Mouse (Mus musculus): ENCODE measurements around the gene Slc6a21. TPM values are rescaled to one million over a fixed set of nuclear protein-coding genes. Genes with fewer than 3 reads are reported as not detected.

Slc6a21 gene
- polyA plus RNA-seq (2015; fragmentation: Nextera tagmentation; extraction: Ambion mirVana) = 0.09 TPM in 1 of 2 replicates, not detected in the other

DNA sequence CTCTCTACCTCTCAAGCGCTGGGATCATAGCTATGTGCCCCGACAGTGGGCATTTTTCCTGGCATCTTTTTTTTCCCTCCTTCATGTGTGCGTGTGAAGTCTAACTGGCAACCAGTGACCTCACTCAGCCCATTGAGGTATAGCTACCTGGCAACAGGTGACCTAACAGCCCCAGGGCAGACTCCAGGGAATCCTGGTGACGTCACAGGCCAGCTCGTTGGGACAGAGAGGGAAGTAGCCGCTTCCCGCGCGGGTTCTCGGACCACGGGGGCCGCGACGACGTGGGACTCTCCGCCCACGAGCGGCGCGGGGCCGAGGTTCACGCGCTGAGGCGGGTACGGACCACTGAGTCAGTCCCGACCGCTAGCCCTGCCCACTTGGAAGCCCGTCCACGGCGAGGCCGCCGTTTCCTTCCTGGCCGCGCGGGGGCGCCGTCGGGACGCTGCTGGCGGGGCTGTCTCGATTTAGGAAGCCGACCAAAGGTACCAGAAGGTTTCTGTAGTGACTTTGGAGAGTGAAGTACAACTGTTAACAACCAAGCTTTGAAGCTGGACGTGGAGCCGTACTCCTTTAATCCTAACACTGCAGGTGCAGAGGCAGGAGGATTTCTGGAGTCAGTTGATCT is at the start of gene Slc6a21:
Gene Slc6a21 (plus strand): TSS at position 378 of the 625 bp plus-strand sequence.
- H3K9me3 ChIP-seq = no peaks in the 10 kb centered on the region
- 6% methylated on average over 41 of the region's 44 CpGs for WGBS
- peak within 1 kb of the TSS; percentile 41 for H3K4me3 ChIP-seq
- peak within 1 kb of the TSS; percentile 74 for H3K4me2 ChIP-seq
- H3K4me1 ChIP-seq = 0 out of 2 replicates have a peak, but pooled peaks cover 3% of the 10 kb centered on the region
- no peaks in the 10 kb centered on the region for H3K36me3 ChIP-seq
- no peak within 1 kb of the TSS for H3K27ac ChIP-seq
- no peak for ATAC-seq (ENCODE audit: borderline replicate concordance, extremely low read depth, low FRiP score, low TSS enrichment)
- H3K9ac ChIP-seq = peak within 1 kb of the TSS; percentile 41; the same call in 1 of the 2 replicates
- peaks cover 3% of the 10 kb centered on the region; the same call in 1 of the 2 replicates for H3K27me3 ChIP-seq

DNA sequence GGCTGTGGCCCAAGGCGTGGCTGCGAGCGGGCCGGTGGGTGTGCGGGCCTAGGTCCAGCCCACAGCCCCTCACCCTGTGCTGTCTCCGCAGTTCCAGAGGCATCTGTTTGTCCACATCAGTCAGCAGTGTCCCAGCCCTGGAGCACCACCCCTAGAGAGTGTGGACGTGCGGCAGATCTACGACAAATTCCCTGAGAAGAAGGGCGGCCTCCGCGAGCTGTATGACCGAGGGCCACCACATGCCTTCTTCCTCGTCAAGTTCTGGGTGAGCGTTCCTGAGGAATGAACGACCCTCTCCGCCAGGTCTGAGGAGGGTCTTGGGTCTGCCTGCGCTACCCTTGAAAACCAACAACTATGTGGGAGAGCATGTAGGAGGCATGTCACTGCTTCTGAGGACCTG is 48.8 kb upstream of the Slc6a21 start:
- Histone ChIP-seq H3K4me2 (no peak overlapping the region), H3K27ac (no peak overlapping the region), H3K4me1 (peaks cover 6% of the 10 kb centered on the region), H3K27me3 (no peaks in the 10 kb centered on the region), H3K9ac (no peak overlapping the region), H3K36me3 (peaks cover 84% of the 10 kb centered on the region), H3K9me3 (no peaks in the 10 kb centered on the region), H3K4me3 (no peak overlapping the region)
- 92% methylated on average over 18 of the region's 18 CpGs for WGBS
- ATAC-seq (ENCODE audit: borderline replicate concordance, extremely low read depth, low FRiP score, low TSS enrichment) = peak; percentile 55; the same call in 1 of the 2 replicates

DNA sequence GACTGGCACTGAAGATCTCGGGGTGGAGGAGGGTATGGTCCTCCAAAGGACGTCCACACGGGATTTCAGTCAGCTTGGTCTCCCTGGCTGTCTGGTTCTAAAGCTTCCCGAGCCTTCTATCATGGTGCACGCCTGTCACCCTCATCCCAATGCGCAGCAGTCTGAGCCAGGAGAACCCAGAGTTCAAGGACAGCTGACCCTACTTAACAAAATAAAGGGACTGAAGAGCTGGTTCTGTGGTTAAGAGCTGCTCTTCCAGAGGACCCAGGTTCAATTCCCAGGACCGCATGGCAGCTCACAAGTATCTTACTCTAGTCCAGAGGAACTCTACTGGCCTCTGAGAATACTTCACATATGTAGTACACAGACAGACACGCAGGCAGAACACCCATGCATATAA is 48.3 kb upstream of the Slc6a21 start:
- H3K36me3 ChIP-seq = peaks cover 79% of the 10 kb centered on the region
- no peak overlapping the region for H3K4me3 ChIP-seq
- no peak overlapping the region for H3K4me2 ChIP-seq
- H3K4me1 ChIP-seq = peaks cover 11% of the 10 kb centered on the region
- no peak overlapping the region for H3K27ac ChIP-seq
- no peak for ATAC-seq (ENCODE audit: borderline replicate concordance, extremely low read depth, low FRiP score, low TSS enrichment)
- H3K27me3 ChIP-seq = no peaks in the 10 kb centered on the region
- H3K9ac ChIP-seq = no peak overlapping the region
- no peaks in the 10 kb centered on the region for H3K9me3 ChIP-seq
- WGBS = 92% methylated on average over 8 of the region's 8 CpGs

DNA sequence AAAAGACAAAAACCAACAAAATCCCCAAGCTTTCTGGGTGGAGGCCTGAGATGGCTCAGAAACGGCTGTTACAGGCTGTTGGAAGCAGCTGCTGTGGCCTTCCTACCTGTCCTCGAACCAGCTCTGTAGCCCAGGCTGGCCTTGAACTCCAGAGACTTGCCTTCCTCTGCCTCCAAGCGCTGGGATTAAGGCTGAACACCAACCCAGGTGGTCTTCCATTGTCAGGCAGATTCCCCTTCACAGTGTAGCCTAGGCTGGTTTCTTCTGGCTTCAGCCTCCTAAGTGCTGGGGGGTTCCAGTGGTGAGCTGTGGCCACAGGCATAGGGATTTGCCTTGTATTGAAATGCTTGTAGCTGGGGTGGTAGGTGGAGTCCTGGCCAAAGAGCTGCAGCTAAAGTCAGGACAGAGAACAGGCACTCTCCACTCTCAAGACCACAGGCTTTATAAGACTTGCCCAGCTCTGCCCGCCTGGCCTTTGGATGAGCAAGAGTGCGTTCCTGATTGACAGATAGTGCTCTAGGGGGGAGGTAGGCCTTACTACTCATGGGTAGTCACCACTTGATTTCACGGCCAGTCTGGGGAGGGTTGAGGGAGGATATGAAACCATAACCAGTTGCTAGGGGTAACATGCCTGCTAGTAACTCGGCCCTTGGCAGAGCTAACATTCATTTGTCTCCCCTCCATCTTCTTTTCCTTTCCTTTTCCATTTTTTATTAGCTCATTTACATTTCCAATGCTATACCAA is 47.7 kb upstream of the Slc6a21 start:
- Histone ChIP-seq H3K4me3 (no peak overlapping the region), H3K36me3 (peaks cover 74% of the 10 kb centered on the region), H3K4me2 (no peak overlapping the region), H3K4me1 (peaks cover 17% of the 10 kb centered on the region), H3K27me3 (no peaks in the 10 kb centered on the region), H3K9ac (no peak overlapping the region), H3K9me3 (no peaks in the 10 kb centered on the region), H3K27ac (no peak overlapping the region)
- ATAC-seq (ENCODE audit: borderline replicate concordance, extremely low read depth, low FRiP score, low TSS enrichment) = no peak
- 86% methylated on average over 7 of the region's 7 CpGs for WGBS

DNA sequence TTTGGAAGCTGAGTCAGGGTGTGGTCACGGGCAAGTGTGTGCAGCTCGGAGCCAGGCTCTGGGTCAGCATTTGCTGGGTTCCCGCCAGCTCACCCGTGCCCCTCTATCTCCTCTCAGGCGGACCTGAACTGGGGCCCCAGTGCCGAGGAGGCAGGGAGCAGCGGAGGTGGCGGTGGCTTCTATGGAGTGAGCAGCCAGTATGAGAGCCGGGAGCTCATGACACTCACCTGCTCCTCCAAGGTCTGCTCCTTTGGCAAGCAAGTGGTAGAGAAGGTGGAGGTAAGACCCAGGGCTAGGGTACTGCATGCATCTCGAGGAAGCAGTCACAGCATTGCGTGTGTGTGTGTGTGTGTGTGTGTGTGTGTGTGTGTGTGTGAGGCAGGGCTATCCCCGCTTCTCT is 46.1 kb upstream of the Slc6a21 start:
- peaks cover 29% of the 10 kb centered on the region for H3K4me1 ChIP-seq
- no peaks in the 10 kb centered on the region for H3K9me3 ChIP-seq
- H3K27ac ChIP-seq = no peak overlapping the region
- H3K27me3 ChIP-seq = no peaks in the 10 kb centered on the region
- ATAC-seq (ENCODE audit: borderline replicate concordance, extremely low read depth, low FRiP score, low TSS enrichment) = no peak
- no peak overlapping the region for H3K9ac ChIP-seq
- no peak overlapping the region for H3K4me3 ChIP-seq
- H3K36me3 ChIP-seq = peaks cover 59% of the 10 kb centered on the region
- no peak overlapping the region for H3K4me2 ChIP-seq
- 81% methylated on average over 12 of the region's 12 CpGs for WGBS

DNA sequence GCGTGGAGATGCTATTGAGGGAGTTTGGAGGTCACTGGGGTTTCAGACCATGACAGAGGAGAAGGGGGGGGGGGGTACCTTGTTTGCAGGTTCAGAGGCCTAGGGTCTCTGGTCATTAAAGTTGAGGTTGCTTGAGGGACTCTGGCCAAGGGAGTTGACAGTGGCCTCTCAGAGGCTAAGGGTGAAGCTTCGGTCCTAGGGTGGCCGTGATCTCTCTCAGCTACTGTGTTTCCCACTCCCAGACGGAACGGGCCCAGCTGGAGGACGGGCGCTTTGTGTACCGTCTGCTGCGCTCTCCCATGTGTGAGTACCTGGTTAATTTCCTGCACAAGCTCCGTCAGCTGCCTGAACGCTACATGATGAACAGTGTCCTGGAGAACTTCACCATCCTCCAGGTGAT is 45.4 kb upstream of the Slc6a21 start:
- H3K9me3 ChIP-seq = no peaks in the 10 kb centered on the region
- H3K4me2 ChIP-seq = no peak overlapping the region
- H3K4me1 ChIP-seq = peaks cover 29% of the 10 kb centered on the region
- no peak overlapping the region for H3K4me3 ChIP-seq
- peaks cover 51% of the 10 kb centered on the region for H3K36me3 ChIP-seq
- no peak overlapping the region for H3K27ac ChIP-seq
- 85% methylated on average over 11 of the region's 11 CpGs for WGBS
- H3K9ac ChIP-seq = no peak overlapping the region
- H3K27me3 ChIP-seq = no peaks in the 10 kb centered on the region
- ATAC-seq (ENCODE audit: borderline replicate concordance, extremely low read depth, low FRiP score, low TSS enrichment) = no peak

DNA sequence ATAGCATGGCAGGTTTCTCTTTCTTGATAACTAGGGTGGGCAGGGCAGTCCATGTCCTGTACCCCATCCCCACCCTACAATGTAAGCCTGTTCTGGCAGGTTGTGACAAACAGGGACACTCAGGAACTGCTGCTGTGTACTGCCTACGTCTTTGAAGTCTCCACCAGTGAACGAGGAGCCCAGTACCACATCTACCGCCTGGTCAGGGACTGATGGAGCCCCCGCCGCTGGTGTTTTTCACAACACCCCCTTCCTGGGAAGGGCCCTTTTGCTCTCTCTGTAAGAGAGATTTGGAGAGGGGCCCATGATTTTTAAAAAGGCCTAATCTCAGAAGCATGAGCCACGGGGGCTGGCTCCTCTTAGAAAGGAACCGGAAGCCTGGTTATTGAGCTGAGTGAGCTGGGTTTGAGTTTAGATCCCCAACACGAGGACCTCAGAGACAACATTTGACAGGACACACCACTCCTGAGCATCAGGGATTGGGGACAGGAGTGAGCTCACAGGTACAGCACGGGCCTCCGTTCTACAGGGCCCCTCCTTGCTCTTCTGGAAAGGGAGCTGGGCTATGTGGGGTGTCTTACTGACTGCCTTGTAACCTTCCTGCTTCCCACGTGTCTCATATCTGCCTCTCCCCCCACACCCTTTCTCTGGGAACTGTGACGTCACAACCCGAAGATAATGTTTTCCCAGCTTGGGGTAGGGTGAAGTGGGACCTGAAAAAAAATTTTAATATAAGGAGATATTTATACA is 44.4 kb upstream of the Slc6a21 start:
- H3K27me3 ChIP-seq = no peaks in the 10 kb centered on the region
- H3K27ac ChIP-seq = no peak overlapping the region
- 58% methylated on average over 13 of the region's 13 CpGs for WGBS
- H3K4me1 ChIP-seq = peaks cover 29% of the 10 kb centered on the region
- H3K9ac ChIP-seq = no peak overlapping the region
- H3K4me2 ChIP-seq = no peak overlapping the region
- peaks cover 45% of the 10 kb centered on the region for H3K36me3 ChIP-seq
- ATAC-seq (ENCODE audit: borderline replicate concordance, extremely low read depth, low FRiP score, low TSS enrichment) = no peak
- no peaks in the 10 kb centered on the region for H3K9me3 ChIP-seq
- H3K4me3 ChIP-seq = no peak overlapping the region

DNA sequence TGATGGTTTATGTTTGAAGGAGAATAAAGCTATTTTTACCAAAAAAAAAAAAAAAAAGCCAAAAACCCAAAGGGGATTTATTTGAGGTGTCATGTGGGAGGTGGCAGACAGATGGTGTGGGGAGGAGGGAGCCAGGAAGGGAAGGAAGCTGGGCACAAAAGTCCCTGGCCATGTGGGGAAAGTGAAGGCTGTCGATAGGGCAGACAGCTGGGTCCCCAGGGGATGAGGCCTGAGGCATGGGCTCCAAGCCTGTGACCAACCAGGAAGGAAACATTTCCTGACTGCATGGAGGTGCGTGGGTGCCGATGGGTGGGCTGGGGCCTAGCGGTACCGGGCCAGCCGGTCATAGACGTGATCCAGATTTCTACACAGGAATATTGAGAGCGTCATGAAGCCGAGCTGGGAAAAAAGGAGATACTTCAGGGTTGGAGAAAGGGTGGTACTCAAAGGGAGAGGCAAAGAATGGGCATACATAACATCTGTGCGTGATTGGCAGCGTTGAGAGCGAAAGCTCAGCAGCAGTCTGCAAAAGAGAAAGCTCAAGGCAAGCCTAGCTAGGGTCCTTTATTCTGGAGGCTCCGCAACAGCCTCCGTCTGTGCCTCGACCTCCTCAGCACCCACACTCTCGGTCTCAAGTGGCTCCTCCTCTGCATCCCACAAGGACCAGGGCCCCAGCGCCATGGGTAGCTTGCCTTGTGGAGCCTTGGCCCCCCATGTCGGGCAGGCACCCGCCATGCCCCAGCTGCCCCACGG is 43.6 kb upstream of the Slc6a21 start:
- peaks cover 35% of the 10 kb centered on the region for H3K4me1 ChIP-seq
- 32% methylated on average over 20 of the region's 20 CpGs for WGBS
- H3K27ac ChIP-seq = no peak overlapping the region
- no peak overlapping the region for H3K4me3 ChIP-seq
- no peak for ATAC-seq (ENCODE audit: borderline replicate concordance, extremely low read depth, low FRiP score, low TSS enrichment)
- H3K4me2 ChIP-seq = peak overlapping the region; percentile 58
- no peak overlapping the region for H3K9ac ChIP-seq
- no peaks in the 10 kb centered on the region for H3K27me3 ChIP-seq
- H3K36me3 ChIP-seq = peaks cover 37% of the 10 kb centered on the region
- H3K9me3 ChIP-seq = no peaks in the 10 kb centered on the region

DNA sequence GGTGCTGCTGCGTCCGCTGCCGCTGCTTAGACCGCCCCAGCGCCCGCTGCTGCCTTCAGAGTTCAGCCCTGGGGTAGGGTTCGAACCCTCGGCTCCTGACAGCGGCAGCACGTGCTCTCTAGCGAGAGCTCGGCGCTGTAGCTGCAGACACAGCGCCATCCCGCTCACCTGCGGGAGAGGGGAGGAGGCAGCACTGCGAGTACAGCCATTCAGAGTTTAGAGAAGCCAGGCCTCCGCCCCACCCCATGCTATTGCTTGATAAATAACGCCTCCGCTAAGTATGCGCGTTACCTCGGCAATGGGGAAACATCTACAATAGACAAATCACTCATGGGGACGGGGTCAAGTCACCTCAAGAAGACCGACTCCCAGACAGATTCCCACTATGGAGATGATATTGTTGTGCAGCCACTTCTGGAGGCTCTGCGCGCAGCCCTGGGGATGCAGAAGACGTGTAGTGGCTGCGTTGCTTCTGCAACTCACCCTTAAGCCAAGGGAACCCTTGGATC is 42.9 kb upstream of the Slc6a21 start:
- ATAC-seq (ENCODE audit: borderline replicate concordance, extremely low read depth, low FRiP score, low TSS enrichment) = 0 out of 2 replicates have a peak, but pooled peaks have one; percentile 17
- H3K4me2 ChIP-seq = peak overlapping the region; percentile 58
- H3K27me3 ChIP-seq = no peaks in the 10 kb centered on the region
- no peak overlapping the region for H3K9ac ChIP-seq
- H3K9me3 ChIP-seq = no peaks in the 10 kb centered on the region
- WGBS = 12% methylated on average over 29 of the region's 29 CpGs
- peaks cover 37% of the 10 kb centered on the region for H3K4me1 ChIP-seq
- H3K36me3 ChIP-seq = peaks cover 31% of the 10 kb centered on the region
- peak overlapping the region; percentile 27; the same call in 1 of the 2 replicates for H3K4me3 ChIP-seq
- H3K27ac ChIP-seq = peak overlapping the region; percentile 37

DNA sequence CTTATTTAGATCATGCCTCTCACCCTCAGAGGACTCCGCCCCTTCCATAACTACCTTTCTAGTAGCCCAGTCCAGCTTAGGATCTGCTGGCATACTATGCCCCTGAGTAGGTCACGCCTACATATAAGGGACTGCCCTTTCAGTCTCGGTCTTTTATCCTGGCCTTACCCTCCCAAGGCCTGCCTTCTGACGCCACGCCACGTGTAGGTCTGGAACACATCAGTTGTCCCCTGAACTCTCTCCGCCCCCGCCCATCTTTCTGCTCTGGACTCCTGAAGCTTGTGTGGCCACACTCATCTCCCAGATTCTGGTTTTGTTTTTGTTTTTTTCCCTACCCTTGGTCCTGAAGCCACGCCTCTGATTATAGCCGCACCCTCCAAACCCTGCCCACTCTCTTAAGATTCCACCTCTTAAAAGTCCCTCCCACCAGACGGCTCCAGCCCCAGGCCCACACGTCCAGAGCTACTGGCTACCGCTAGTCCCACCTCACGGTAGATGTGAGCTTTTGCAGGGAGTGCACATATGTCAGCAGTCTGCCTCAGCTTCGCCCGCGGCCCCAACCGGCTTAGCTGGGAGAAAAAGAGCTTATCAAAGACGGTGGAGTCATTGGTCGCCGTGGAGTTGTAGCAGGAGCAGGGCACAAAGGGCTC is 42.3 kb upstream of the Slc6a21 start:
- peak overlapping the region; percentile 27 for H3K4me3 ChIP-seq
- 7% methylated on average over 21 of the region's 21 CpGs for WGBS
- H3K4me1 ChIP-seq = peaks cover 37% of the 10 kb centered on the region
- peak overlapping the region; percentile 58 for H3K4me2 ChIP-seq
- H3K36me3 ChIP-seq = peaks cover 25% of the 10 kb centered on the region
- H3K9ac ChIP-seq = no peak overlapping the region
- peak; percentile 78 for ATAC-seq (ENCODE audit: borderline replicate concordance, extremely low read depth, low FRiP score, low TSS enrichment)
- peak overlapping the region; percentile 38 for H3K27ac ChIP-seq
- no peaks in the 10 kb centered on the region for H3K9me3 ChIP-seq
- H3K27me3 ChIP-seq = no peaks in the 10 kb centered on the region
